16 mouse cellular contexts compared by ENCODE assay signal in the genomic region with DNA sequence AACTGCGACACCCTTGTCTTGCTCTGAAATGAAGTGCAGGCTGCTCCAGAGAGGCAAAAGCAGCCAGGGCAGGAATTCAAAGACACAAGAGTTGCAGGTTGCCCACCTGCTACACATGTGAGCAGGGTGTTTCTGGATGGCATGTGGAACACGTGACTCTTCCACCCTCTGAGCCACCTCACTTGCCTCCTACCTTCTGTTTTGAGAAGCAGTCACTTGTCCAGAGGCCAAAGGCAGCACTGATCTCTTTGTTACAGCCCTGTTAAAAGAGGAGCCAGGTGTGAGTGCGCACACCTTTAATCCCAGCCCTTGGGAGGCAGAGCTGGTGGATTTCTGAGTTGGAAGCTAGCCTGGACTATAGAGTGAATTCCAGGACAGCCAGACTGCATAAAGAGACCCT.
"Had no signal": no experiment of that assay in that cellular context is flagged by ENCODE, and none has a peak within 500 bp of the region (broad histone marks: within the 10 kb centered on the region; RNA-seq: fewer than 3 reads in every experiment).

No protein-coding gene starts in this region.

- H3K36me3 ChIP-seq: midbrain, embryonic 10.5 days; midbrain, embryonic 12.5 days; neural tube, embryonic 13.5 days; neural tube, embryonic 15.5 days had no signal

- H3K4me3 ChIP-seq: midbrain, embryonic 10.5 days; midbrain, embryonic 12.5 days; myocyte; neural tube, embryonic 13.5 days; neural tube, embryonic 15.5 days had no signal

- H3K4me2 ChIP-seq: lung, embryonic 14.5 days; midbrain, embryonic 12.5 days; neural tube, embryonic 13.5 days; neural tube, embryonic 15.5 days had no signal

- H3K9ac ChIP-seq: lung, embryonic 14.5 days; midbrain, embryonic 12.5 days; neural tube, embryonic 13.5 days; neural tube, embryonic 15.5 days had no signal

- H3K27ac ChIP-seq: midbrain, embryonic 12.5 days; neural tube, embryonic 13.5 days; neural tube, embryonic 15.5 days had no signal

- DNase-seq: lung, embryonic 14.5 days; lung, postnatal 10 days; lung, postnatal 4 days; retina, postnatal 1 day; right cerebral cortex, adult 18-20 months; right cerebral cortex, postnatal 25 days; right cerebral cortex, postnatal 4 days; spleen, adult 18-20 months; thymus, adult 18-20 months; thymus, postnatal 14 days; thymus, postnatal 36 days had no signal
